Mouse (Mus musculus): Measurements from ENCODE around the gene Twist1.

The Twist1 gene

DNA sequence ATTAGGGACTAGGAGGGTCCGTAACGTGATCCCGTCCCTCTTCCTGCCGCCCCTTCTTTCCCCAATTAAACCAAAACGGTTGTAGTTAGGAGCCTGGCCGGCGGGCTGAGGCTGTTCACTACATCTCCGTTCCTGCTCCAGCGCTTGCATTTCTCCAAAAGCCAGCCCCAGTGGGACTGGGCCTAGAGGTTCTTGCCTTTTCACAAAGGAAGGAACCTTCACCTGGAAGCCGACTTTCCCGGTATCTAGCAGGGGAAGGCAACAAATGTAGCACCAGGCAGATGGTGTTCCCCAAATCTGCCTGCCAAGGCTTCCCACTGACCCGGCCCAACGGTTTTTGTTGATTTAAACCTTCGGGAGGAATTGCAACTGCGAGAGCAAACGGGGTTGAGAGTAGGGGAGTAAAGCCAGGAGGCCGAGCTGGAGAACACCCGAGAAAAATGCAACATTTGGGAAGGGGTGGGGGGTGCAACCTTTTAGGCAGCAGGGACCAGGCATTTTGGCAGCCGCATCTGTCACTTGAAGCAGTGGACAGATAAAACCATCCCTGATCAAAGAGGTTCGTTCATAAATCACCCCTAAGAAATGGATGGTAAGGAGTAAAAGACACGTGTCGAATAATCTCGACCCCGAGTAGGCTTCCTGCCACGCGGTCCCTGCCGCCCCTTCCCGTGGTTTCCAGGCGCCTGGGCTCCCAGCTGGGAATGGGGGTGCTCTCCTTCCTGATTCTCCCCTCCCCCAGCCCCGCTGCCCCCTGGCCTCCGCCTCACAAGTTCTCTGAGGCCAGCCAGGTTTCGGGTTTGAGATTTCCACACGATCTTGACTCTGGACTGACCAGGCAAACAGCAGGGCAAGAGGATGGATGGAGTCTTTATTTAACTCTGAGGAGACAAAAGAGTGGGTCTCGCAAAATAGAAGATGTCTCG is 9.3 kb downstream of the Twist1 start:
- no peak for DNase-seq

DNA sequence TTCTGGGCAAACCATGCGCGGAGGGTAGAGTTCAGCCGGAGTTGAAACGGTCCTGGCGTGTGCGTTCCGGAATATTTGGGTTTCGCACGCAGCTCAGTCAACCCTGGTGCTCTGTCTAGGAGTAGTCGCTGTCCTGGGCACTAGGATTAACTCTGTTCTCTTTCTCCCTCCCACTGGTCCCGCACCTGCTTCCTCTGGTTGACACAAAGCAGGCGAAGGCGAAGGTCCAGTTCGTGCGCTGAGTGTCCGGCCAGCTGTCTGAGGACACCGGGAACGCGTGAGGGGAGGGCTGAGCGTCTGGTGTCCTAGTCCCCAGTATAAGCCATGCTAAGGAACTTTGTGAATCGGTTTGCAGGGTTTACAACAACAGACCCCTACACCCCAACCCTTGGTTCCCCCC is 10.0 kb downstream of the Twist1 start:
- no peak for DNase-seq

GRCm38 (mm10) chr12:33968041-33968897 is 10.8 kb downstream of the Twist1 start:
- no peak for DNase-seq

DNA sequence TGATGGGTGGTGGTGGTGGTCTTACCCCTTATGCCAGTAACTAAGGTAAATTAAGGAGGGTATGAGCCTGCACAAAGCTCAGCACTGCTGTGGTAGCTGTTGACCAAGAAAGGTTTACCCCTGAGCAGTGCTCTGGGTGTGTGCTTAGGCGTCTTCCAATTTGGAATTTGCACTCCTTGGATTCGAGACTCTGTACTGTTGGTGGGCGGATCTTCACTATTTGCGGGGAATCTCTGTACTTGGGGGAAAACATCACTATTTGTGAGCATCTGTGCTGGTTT is 11.4 kb downstream of the Twist1 start:
- no peak for DNase-seq

- DNase-seq, result no peak
These were observed 22.7 kb downstream of the Twist1 start for GRCm38 (mm10) chr12:33980159-33980558.

DNA sequence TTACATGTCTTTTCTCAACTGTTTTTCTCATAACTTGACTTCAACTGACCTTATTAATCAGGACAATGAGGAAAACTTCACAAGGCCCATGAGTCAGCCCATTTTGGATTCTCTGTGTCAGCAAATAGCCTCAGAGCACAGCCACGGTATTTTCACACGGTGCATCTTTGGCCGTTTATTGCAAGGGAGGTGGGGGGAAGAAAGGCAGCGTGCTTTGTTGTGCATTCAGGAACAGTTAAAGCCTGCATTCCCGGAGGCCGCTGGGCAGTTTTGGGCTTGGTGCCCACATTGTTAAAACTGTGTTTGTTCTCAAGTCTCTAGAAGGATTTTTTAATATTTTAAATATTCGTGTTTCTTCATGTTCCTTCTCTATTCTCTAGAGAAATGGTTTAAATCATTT is 24.0 kb downstream of the Twist1 start:
- DNase-seq, result no peak

DNA sequence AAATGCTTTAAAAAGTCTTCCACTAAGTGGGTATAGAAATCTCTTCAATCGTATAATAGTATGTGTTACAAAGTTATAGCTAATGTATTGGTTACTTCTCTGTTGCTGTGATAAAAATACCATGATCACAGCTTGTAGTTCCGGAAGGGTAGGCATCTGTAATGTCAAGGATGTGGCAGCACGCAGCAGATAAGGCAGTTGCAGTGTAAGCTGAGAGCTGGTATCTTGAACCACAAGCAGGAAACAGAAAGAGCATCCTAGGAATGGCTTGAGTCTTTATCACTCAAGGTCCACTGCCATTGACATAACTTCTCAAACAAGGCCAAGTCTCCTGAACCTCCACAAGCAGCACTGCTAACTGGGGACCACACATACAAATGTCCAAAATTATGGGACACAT is 35.7 kb downstream of the Twist1 start:
- no peak for DNase-seq

All from spleen, adult 18-20 months (tissue).